Mouse (Mus musculus) layer of hippocampus, postnatal 14 days (tissue): ENCODE results near the gene Cpvl. TPM values are rescaled to one million over a fixed set of nuclear protein-coding genes. Genes with fewer than 3 reads are reported as not detected.
A peak's percentile ranks its signal among the peaks of the same experiment; 100 is the strongest.

Source experiments
- DNase-seq, 2 experiments: peaks; one replicate each; pipeline ENCODE4 v3.0.0; 2021 to 2022; ENCODE audit warnings: low spot score in 2 of 2, mixed read lengths in 1 of 2
- total RNA-seq, 2 experiments: library from RNA; stranded (reverse); gene quantifications; 2 replicates each; pipeline ENCODE4 v1.2.3; 2021

The Cpvl gene
- total RNA-seq, 2 experiments from 2014 or later: 0.30 TPM; not detected in 1

- DNase-seq: no peak
These were observed 84.7 kb downstream of the Cpvl start for GRCm38 (mm10) chr6:53893731-53894130.

- DNase-seq: no peak
These were observed 87.4 kb downstream of the Cpvl start for GRCm38 (mm10) chr6:53891109-53891508.

GRCm38 (mm10) chr6:53884931-53885330 lies 93.5 kb downstream of the Cpvl start:
- DNase-seq: peak in 1 of 2 experiments; percentile 80

GRCm38 (mm10) chr6:53884496-53884895 lies 94.0 kb downstream of the Cpvl start:
- DNase-seq: no peak

- DNase-seq: no peak
These were observed 95.1 kb downstream of the Cpvl start for GRCm38 (mm10) chr6:53883405-53883804.

- DNase-seq: peak in 1 of 2 experiments; percentile 55
These were observed 96.8 kb downstream of the Cpvl start for GRCm38 (mm10) chr6:53881623-53882022.

- no peak for DNase-seq
These were observed 97.2 kb downstream of the Cpvl start for GRCm38 (mm10) chr6:53881235-53881606.

- DNase-seq: no peak
These were observed 97.8 kb downstream of the Cpvl start for GRCm38 (mm10) chr6:53880530-53881234.

GRCm38 (mm10) chr6:53879567-53879966 lies 98.9 kb downstream of the Cpvl start:
- no peak for DNase-seq

GRCm38 (mm10) chr6:53874881-53875429 lies 103.5 kb downstream of the Cpvl start:
- no peak for DNase-seq

GRCm38 (mm10) chr6:53871903-53872302 lies 106.6 kb downstream of the Cpvl start:
- no peak for DNase-seq

- DNase-seq: no peak
These were observed 115.5 kb downstream of the Cpvl start for GRCm38 (mm10) chr6:53863011-53863410.

GRCm38 (mm10) chr6:53859106-53859505 lies 119.4 kb downstream of the Cpvl start:
- DNase-seq: no peak

- no peak for DNase-seq
These were observed 120.6 kb downstream of the Cpvl start for GRCm38 (mm10) chr6:53857822-53858221.

GRCm38 (mm10) chr6:53856775-53857174 lies 121.7 kb downstream of the Cpvl start:
- DNase-seq: peak in 1 of 2 experiments; percentile 49

- DNase-seq: peak in 1 of 2 experiments; percentile 55
These were observed 123.3 kb downstream of the Cpvl start for GRCm38 (mm10) chr6:53854971-53855856.

- no peak for DNase-seq
These were observed 124.2 kb downstream of the Cpvl start for GRCm38 (mm10) chr6:53854226-53854625.

GRCm38 (mm10) chr6:53853546-53853945 lies 124.9 kb downstream of the Cpvl start:
- DNase-seq: no peak

- DNase-seq: no peak
These were observed 133.8 kb downstream of the Cpvl start for GRCm38 (mm10) chr6:53844626-53845025.

GRCm38 (mm10) chr6:53825213-53825612 lies 153.3 kb downstream of the Cpvl start:
- peak; percentile 32 to 39 for DNase-seq
